Mouse (Mus musculus): ENCODE data around the gene Guca1b. TPM values are rescaled to one million over a fixed set of nuclear protein-coding genes. Genes with fewer than 3 reads are reported as not detected.

Guca1b gene
- total and polyA plus RNA-seq, 3 experiments = not detected

DNA sequence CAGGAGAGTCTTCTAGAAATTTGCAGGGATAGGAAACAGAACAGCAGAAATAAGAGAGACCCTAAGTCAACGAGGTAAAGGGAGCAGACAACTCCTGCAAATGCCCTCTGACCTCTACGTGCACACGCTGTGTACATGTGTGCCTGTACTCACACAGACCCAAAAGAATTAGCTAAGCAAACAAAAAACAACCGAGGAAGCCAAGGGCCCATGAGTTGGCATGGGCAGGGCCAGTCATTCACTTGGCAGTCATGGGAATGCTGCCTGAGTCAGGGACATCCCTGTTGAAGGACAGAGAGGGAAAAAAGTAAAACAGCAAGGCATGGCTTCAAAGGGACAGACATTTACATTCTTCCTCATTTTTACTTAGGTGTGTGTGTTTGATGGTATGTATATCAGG is 1.9 kb upstream of the Guca1b start:
- peaks cover 3% of the 10 kb centered on the region for H3K9me3 ChIP-seq (replicated peaks)
- no peaks in the 10 kb centered on the region for H3K27me3 ChIP-seq (ENCODE audit: insufficient read depth, low read length)
- no peak for TF ChIP-seq TAL1 (conservative IDR thresholded peaks at IDR 0.05; ENCODE audit: low read depth, low read length)
- no peak for TF ChIP-seq GATA1 (IDR thresholded peaks at IDR 0.05; ENCODE audit: borderline replicate concordance, low read length)
- TF ChIP-seq CTCF (IDR thresholded peaks at IDR 0.05; ENCODE audit: low read depth, low read length) = no peak
- TF ChIP-seq POLR2AphosphoS5 (IDR thresholded peaks at IDR 0.05; ENCODE audit: insufficient replicate concordance, low read depth, low read length) = no peak
- no peak for TF ChIP-seq GATA2 (IDR thresholded peaks at IDR 0.05; ENCODE audit: borderline replicate concordance, low read depth, low read length)
- H3K4me3 ChIP-seq (ENCODE audit: low read depth, low read length) = no peak overlapping the region
- DNase-seq (ENCODE audit: low spot score) (no peak), ATAC-seq (ENCODE audit: extremely low read depth, insufficient number of reproducible peaks, low FRiP score, poor library complexity, severe bottlenecking) (no peak)
- H3K4me1 ChIP-seq (ENCODE audit: insufficient read depth, low read depth, low read length) = no peaks in the 10 kb centered on the region
- H3K36me3 ChIP-seq (replicated peaks) = peaks cover 40% of the 10 kb centered on the region

DNA sequence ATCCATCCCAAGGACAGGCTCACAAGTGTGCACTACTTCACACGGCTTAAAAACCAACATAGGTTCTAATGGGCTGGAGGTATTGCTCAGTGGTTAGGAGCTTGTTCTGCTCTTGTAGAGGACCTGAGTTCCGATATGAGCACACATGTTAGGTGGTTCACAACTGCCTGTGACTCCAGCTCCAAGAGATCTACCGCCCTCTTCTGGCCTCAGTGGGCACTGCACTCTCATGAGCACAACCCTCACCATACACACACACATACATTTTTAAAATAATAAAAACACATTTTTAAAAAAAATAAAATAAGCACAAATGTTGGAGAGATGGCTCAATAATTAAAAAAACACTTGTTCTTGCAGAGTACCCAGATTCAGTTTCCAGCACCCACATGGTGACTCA is 1.1 kb upstream of the Guca1b start:
- peaks cover 33% of the 10 kb centered on the region for H3K36me3 ChIP-seq (replicated peaks)
- TF ChIP-seq GATA2 (IDR thresholded peaks at IDR 0.05; ENCODE audit: borderline replicate concordance, low read depth, low read length) (no peak), TAL1 (conservative IDR thresholded peaks at IDR 0.05; ENCODE audit: low read depth, low read length) (no peak), POLR2AphosphoS5 (IDR thresholded peaks at IDR 0.05; ENCODE audit: insufficient replicate concordance, low read depth, low read length) (no peak), CTCF (IDR thresholded peaks at IDR 0.05; ENCODE audit: low read depth, low read length) (no peak), GATA1 (IDR thresholded peaks at IDR 0.05; ENCODE audit: borderline replicate concordance, low read length) (no peak)
- H3K4me3 ChIP-seq (ENCODE audit: low read depth, low read length) = no peak overlapping the region
- ATAC-seq (ENCODE audit: extremely low read depth, insufficient number of reproducible peaks, low FRiP score, poor library complexity, severe bottlenecking) (no peak), DNase-seq (ENCODE audit: low spot score) (no peak)
- H3K27me3 ChIP-seq (ENCODE audit: insufficient read depth, low read length) = no peaks in the 10 kb centered on the region
- no peaks in the 10 kb centered on the region for H3K4me1 ChIP-seq (ENCODE audit: insufficient read depth, low read depth, low read length)
- peaks cover 3% of the 10 kb centered on the region for H3K9me3 ChIP-seq (replicated peaks)

DNA sequence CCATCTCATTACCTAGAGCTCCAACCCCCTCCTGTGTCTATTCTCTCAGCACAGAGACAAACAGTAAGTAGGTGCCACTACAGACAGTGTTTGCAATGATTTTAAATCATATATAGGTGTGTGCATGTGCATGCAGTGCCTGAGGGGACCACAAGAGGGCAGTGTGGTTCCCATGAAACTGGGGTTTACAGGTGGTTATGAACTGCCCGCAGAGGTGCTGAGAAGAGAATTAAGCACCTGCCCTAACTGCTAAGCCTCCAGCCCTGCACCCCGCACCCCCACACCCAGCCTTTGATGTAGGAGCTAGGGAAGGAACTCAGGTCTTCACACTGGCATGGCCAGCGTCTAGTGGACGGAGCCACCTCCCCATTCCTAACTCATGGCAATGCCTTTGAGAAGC is 1.5 kb downstream of the Guca1b start:
- ATAC-seq (ENCODE audit: extremely low read depth, insufficient number of reproducible peaks, low FRiP score, poor library complexity, severe bottlenecking) (no peak), DNase-seq (ENCODE audit: low spot score) (no peak)
- no peak overlapping the region for H3K4me3 ChIP-seq (ENCODE audit: low read depth, low read length)
- H3K4me1 ChIP-seq (ENCODE audit: insufficient read depth, low read depth, low read length) = no peaks in the 10 kb centered on the region
- peaks cover 5% of the 10 kb centered on the region; the same call in 1 of the 2 replicates for H3K27me3 ChIP-seq (ENCODE audit: insufficient read depth, low read length)
- peaks cover 7% of the 10 kb centered on the region for H3K36me3 ChIP-seq (replicated peaks)
- peaks cover 3% of the 10 kb centered on the region for H3K9me3 ChIP-seq (replicated peaks)
- TF ChIP-seq CTCF (IDR thresholded peaks at IDR 0.05; ENCODE audit: low read depth, low read length) (peak; percentile 75), GATA2 (IDR thresholded peaks at IDR 0.05; ENCODE audit: borderline replicate concordance, low read depth, low read length) (no peak), TAL1 (conservative IDR thresholded peaks at IDR 0.05; ENCODE audit: low read depth, low read length) (no peak), POLR2AphosphoS5 (IDR thresholded peaks at IDR 0.05; ENCODE audit: insufficient replicate concordance, low read depth, low read length) (no peak), GATA1 (IDR thresholded peaks at IDR 0.05; ENCODE audit: borderline replicate concordance, low read length) (no peak)

DNA sequence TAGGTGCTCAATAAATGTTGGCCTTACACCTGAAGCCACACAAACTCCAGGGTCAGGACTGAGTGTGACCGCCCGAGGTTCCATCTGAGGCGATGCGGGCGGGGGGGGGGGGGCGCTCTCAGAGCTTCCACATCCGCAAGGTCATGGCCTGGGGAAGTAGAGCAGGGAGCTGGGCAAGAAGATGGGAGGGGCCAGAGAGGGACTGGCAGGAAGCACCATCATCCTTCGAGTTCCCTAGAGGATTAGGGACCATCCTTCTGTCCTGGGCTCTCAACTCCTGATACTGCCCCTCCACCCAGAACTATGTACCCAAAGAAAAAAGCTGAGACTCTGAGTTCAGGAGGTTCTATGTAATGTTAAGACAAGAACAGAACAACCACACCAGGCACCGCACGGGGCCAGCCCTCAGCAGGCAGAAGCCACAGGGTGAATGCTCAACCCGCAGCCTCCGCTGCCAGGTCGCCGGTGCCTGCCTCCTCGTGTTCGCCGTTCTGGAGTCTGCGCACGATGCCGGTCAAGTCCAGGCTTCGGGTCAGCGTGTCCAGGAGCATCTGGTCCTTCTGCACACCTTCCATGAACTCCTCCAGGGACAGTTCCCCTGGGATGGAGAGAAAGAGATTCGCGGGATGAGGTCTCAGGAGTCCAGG is 9.2 kb downstream of the Guca1b start:
- TF ChIP-seq CTCF (IDR thresholded peaks at IDR 0.05; ENCODE audit: low read depth, low read length) (no peak), POLR2AphosphoS5 (IDR thresholded peaks at IDR 0.05; ENCODE audit: insufficient replicate concordance, low read depth, low read length) (no peak), TAL1 (conservative IDR thresholded peaks at IDR 0.05; ENCODE audit: low read depth, low read length) (no peak), GATA1 (IDR thresholded peaks at IDR 0.05; ENCODE audit: borderline replicate concordance, low read length) (no peak), GATA2 (IDR thresholded peaks at IDR 0.05; ENCODE audit: borderline replicate concordance, low read depth, low read length) (no peak)
- ATAC-seq (ENCODE audit: extremely low read depth, insufficient number of reproducible peaks, low FRiP score, poor library complexity, severe bottlenecking) = no peak
- DNase-seq (ENCODE audit: low spot score) = no peak
- peaks cover 14% of the 10 kb centered on the region for H3K4me1 ChIP-seq (ENCODE audit: insufficient read depth, low read depth, low read length)
- no peaks in the 10 kb centered on the region for H3K36me3 ChIP-seq (replicated peaks)
- no peak overlapping the region for H3K4me3 ChIP-seq (ENCODE audit: low read depth, low read length)
- peaks cover 30% of the 10 kb centered on the region for H3K27me3 ChIP-seq (ENCODE audit: insufficient read depth, low read length)
- H3K9me3 ChIP-seq (replicated peaks) = no peaks in the 10 kb centered on the region

DNA sequence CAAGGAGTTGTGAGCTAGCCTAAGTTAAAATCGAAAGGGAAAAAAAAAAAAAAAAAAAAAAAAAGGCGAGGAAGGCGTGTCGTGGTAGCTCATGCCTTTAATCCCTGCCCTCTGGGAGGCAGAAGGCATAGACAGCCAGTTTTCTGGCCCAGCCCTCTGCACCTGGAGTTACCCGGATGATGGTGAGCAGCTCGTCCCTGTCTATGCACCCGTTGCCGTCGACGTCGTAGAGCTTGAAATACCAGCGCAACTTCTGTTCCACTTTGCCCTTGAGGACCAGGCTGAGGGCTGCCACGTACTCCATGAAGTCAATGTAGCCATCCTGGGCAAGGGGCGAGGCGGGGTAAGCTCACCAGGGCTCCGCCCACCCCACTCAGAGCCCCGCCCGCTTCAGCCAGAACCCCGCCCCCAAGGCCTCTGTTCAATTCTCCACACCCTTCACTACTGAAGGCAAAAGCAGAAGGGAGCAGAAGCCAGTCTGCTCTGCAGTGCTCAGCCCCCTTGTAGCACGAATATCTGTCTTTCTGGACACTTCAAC is 10.3 kb downstream of the Guca1b start:
- DNase-seq (ENCODE audit: low spot score) (peak; percentile 23), ATAC-seq (ENCODE audit: extremely low read depth, insufficient number of reproducible peaks, low FRiP score, poor library complexity, severe bottlenecking) (no peak)
- Histone ChIP-seq H3K9me3 (replicated peaks) (no peaks in the 10 kb centered on the region), H3K4me3 (ENCODE audit: low read depth, low read length) (peak overlapping the region; percentile 68), H3K36me3 (replicated peaks) (no peaks in the 10 kb centered on the region), H3K27me3 (ENCODE audit: insufficient read depth, low read length) (peaks cover 30% of the 10 kb centered on the region), H3K4me1 (ENCODE audit: insufficient read depth, low read depth, low read length) (peaks cover 14% of the 10 kb centered on the region)
- TF ChIP-seq GATA1 (IDR thresholded peaks at IDR 0.05; ENCODE audit: borderline replicate concordance, low read length) = no peak

DNA sequence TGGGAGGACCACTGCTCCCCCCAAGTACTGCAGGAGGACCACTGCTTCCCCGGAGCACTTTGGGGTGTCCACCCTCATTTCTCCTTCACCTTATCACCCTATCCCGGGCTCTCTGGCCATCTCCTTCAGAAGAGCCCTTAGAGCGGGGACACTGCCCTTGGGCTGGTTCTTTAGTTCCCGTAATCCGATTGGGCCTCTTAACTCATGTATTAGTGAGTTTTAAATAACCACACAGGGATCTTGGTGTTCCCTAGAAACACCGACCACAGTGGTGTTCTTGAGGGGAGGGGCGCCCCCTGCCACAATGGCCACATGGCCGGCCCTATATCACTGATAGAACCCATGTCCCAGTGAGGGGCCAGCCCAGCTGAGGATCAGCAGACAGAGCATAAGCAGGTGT is 13.9 kb downstream of the Guca1b start:
- ATAC-seq (ENCODE audit: extremely low read depth, insufficient number of reproducible peaks, low FRiP score, poor library complexity, severe bottlenecking) (no peak), DNase-seq (ENCODE audit: low spot score) (no peak)
- Histone ChIP-seq H3K4me1 (ENCODE audit: insufficient read depth, low read depth, low read length) (peaks cover 14% of the 10 kb centered on the region), H3K9me3 (replicated peaks) (no peaks in the 10 kb centered on the region), H3K27me3 (ENCODE audit: insufficient read depth, low read length) (peaks cover 14% of the 10 kb centered on the region), H3K36me3 (replicated peaks) (no peaks in the 10 kb centered on the region), H3K4me3 (ENCODE audit: low read depth, low read length) (no peak overlapping the region)
- no peak for TF ChIP-seq TAL1 (conservative IDR thresholded peaks at IDR 0.05; ENCODE audit: low read depth, low read length)
- no peak for TF ChIP-seq CTCF (IDR thresholded peaks at IDR 0.05; ENCODE audit: low read depth, low read length)
- TF ChIP-seq POLR2AphosphoS5 (IDR thresholded peaks at IDR 0.05; ENCODE audit: insufficient replicate concordance, low read depth, low read length) = no peak
- TF ChIP-seq GATA1 (IDR thresholded peaks at IDR 0.05; ENCODE audit: borderline replicate concordance, low read length) = no peak
- no peak for TF ChIP-seq GATA2 (IDR thresholded peaks at IDR 0.05; ENCODE audit: borderline replicate concordance, low read depth, low read length)
